Mouse (Mus musculus): Measurements from ENCODE around the gene Ppat. TPM values are rescaled to one million over a fixed set of nuclear protein-coding genes. Genes with fewer than 3 reads are reported as not detected.

Ppat gene
- total and polyA plus RNA-seq, 3 experiments, result 65.8 to 156 (median 118) TPM

DNA sequence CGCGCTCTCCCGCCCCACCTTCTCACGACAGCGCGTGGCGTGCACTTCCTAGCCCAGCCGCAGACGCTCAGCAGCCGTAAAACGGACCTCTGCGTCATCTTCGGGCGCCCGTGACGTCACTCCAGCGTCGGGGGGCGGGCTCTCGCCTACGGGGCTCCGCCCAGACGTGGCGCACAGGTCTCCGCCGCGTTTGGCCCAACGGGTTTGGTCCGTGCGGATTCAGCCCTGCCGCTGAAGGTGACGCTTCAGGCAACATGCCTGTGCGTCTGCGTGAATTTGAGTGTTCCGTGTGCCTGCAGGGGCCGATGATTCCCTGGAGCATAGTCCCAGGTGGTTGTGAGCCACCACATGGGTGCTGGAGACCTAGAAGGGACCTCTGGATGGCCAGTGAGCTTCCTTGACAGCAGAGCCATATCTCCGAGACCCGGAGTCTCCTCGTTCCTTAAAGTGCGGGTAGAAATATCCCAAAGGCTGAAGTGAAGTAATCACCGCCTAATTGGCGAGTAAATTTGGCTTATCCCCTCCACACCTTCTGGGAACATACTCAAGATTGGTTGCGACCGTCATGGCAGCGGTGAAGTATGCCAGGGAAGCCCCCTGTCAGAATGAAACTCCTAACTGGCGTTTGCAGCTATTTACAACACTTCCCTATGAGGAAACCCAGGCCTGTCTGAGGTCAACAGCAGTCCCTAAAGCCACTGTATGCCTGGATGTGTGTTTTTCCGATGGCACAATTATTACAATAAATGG, 45.8 kb downstream of the Ppat start, which contains the start of gene Aasdh (continued):
- TF ChIP-seq ZKSCAN1 (IDR thresholded peaks at IDR 0.05; ENCODE audit: borderline replicate concordance, low read depth, low read length) (no peak), E2F4 (IDR thresholded peaks at IDR 0.05; ENCODE audit: insufficient replicate concordance, low read depth, low read length) (no peak), MYC (IDR thresholded peaks at IDR 0.05; ENCODE audit: low read depth, low read length) (no peak; the same call in 1 of the 2 replicates), TBP (conservative IDR thresholded peaks at IDR 0.05; ENCODE audit: low read depth, low read length) (0 out of 2 replicates have a peak, but pooled peaks have one; percentile 15), IRF4 (IDR thresholded peaks at IDR 0.05; ENCODE audit: low read depth, low read length) (peak; percentile 59; the same call in 1 of the 2 replicates), HCFC1 (IDR thresholded peaks at IDR 0.05; ENCODE audit: low read depth, low read length) (peak; percentile 92), POLR2AphosphoS2 (IDR thresholded peaks at IDR 0.05; ENCODE audit: low read depth, low read length) (peak; percentile 91; the same call in 1 of the 2 replicates), NRF1 (IDR thresholded peaks at IDR 0.05; ENCODE audit: low read depth, low read length) (peak; percentile 66), ZNF384 (IDR thresholded peaks at IDR 0.05; ENCODE audit: low read depth, low read length) (no peak), MAX (IDR thresholded peaks at IDR 0.05; ENCODE audit: low read length) (peak; percentile 74; the same call in 1 of the 2 replicates), USF2 (conservative IDR thresholded peaks at IDR 0.05; ENCODE audit: low read depth, low read length) (no peak)

DNA sequence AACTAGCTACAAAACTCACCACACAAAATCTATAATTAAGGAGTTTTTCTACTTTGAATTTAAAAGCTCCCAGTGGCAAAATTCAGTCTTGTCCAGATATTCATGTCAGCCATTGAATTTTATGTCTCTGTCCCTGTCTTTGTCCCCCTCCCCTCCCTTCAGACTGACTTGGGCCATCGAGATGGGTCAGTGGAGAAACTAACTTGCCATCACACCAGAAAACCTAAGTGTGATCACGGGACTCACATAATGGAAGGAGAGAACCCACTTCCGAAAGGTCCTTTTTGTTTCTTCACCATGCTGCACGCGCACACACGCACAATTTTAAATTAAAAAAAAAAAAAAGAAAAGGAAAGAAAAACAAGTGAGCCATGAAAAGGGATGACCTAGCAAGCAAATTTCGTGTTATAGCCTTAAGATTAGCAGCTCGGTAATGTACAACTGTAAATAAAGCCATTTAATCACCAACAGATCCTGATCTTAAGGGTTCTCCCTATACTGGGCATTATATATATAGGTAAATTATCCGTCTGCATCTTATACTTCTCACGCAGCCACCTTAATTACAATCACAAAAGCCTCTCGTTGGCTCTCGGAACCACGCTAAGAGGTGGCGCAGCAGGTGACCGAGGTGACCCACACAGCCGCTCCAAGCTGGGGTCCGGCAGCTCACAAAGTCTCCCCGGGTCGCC, 46.5 kb downstream of the Ppat start:
- H3K27me3 ChIP-seq (replicated peaks), result no peaks in the 10 kb centered on the region
- no peaks in the 10 kb centered on the region for H3K79me2 ChIP-seq (replicated peaks; ENCODE audit: control insufficient read depth, extremely low read depth, insufficient read depth, poor library complexity, severe bottlenecking)
- H3K27ac ChIP-seq (ENCODE audit: insufficient read depth, low read depth), result no peak overlapping the region
- peak; percentile 31 for DNase-seq (ENCODE audit: extremely low read depth)
- dilution Hi-C loops (cut with MboI; ENCODE audit: extremely low pct_ligation_motif_present, extremely low pct_unique_long_range_greater_than_20kb, low sequenced_read_pairs) (no loop called here), in situ Hi-C loops (cut with MboI; ENCODE audit: low pct_ligation_motif_present, low pct_unique_long_range_greater_than_20kb, low sequenced_read_pairs) (no loop called here)
- peak overlapping the region; percentile 64 to 94 (median 73) for H3K4me3 ChIP-seq (replicated peaks in 1 of 3; ENCODE audit: low read depth in 2 of 3, low read length in 2 of 3, poor library complexity in 1 of 3)
- H3K9ac ChIP-seq (ENCODE audit: insufficient read depth, low read depth), result peak overlapping the region; percentile 66
- H3K4me2 ChIP-seq (ENCODE audit: insufficient read depth, low read depth, poor library complexity, severe bottlenecking), result peak overlapping the region; percentile 75
- H3K9me3 ChIP-seq (replicated peaks; ENCODE audit: low read length), result no peaks in the 10 kb centered on the region
- no peak for TF ChIP-seq ZMIZ1 (IDR thresholded peaks at IDR 0.05; ENCODE audit: low read depth, low read length)
- TF ChIP-seq ELF1 (IDR thresholded peaks at IDR 0.05; ENCODE audit: low read depth, low read length), result no peak
- TF ChIP-seq TCF12 (IDR thresholded peaks at IDR 0.05; ENCODE audit: low read depth, low read length), result no peak
- no peak for TF ChIP-seq JUN (IDR thresholded peaks at IDR 0.05; ENCODE audit: insufficient read depth, low read depth, low read length)
- peak; percentile 41; the same call in 1 of the 2 replicates for TF ChIP-seq MYC (IDR thresholded peaks at IDR 0.05; ENCODE audit: low read depth, low read length)
- no peak for TF ChIP-seq HCFC1 (IDR thresholded peaks at IDR 0.05; ENCODE audit: low read depth, low read length)
- no peak for TF ChIP-seq IRF4 (IDR thresholded peaks at IDR 0.05; ENCODE audit: low read depth, low read length)
- no peak for TF ChIP-seq EP300 (IDR thresholded peaks at IDR 0.05; ENCODE audit: low read length)
- no peak for TF ChIP-seq RCOR1 (conservative IDR thresholded peaks at IDR 0.05; ENCODE audit: low read depth, low read length)
- no peak for TF ChIP-seq USF2 (conservative IDR thresholded peaks at IDR 0.05; ENCODE audit: low read depth, low read length)
- TF ChIP-seq CTCF (conservative IDR thresholded peaks at IDR 0.05 in 1 of 2, IDR thresholded peaks at IDR 0.05 in 1 of 2; ENCODE audit: low read depth in 2 of 2, low read length in 2 of 2), result no peak
- TF ChIP-seq MEF2A (IDR thresholded peaks at IDR 0.05; ENCODE audit: borderline replicate concordance, low read depth, low read length), result no peak
- no peak for TF ChIP-seq POLR2AphosphoS2 (IDR thresholded peaks at IDR 0.05; ENCODE audit: low read depth, low read length)
- no peak for TF ChIP-seq PAX5 (IDR thresholded peaks at IDR 0.05; ENCODE audit: low read length)
- TF ChIP-seq MXI1 (IDR thresholded peaks at IDR 0.05; ENCODE audit: low read depth, low read length), result no peak
- no peak for TF ChIP-seq SIN3A (IDR thresholded peaks at IDR 0.05; ENCODE audit: low read length)
- peak; percentile 57; the same call in 1 of the 2 replicates for TF ChIP-seq ZNF384 (IDR thresholded peaks at IDR 0.05; ENCODE audit: low read depth, low read length)
- TF ChIP-seq ZKSCAN1 (IDR thresholded peaks at IDR 0.05; ENCODE audit: borderline replicate concordance, low read depth, low read length), result no peak
- TF ChIP-seq JUND (conservative IDR thresholded peaks at IDR 0.05; ENCODE audit: low read depth, low read length), result no peak
- TF ChIP-seq CHD1 (IDR thresholded peaks at IDR 0.05; ENCODE audit: low read depth, low read length), result peak; percentile 86; the same call in 1 of the 2 replicates
- no peak for TF ChIP-seq ZC3H11A (IDR thresholded peaks at IDR 0.05; ENCODE audit: low read depth, low read length)
- no peak for TF ChIP-seq E2F4 (IDR thresholded peaks at IDR 0.05; ENCODE audit: insufficient replicate concordance, low read depth, low read length)
- no peak for TF ChIP-seq USF1 (IDR thresholded peaks at IDR 0.05; ENCODE audit: low read depth, low read length)
- TF ChIP-seq BHLHE40 (IDR thresholded peaks at IDR 0.05; ENCODE audit: low read depth, low read length), result peak; percentile 62
- TF ChIP-seq MAZ (IDR thresholded peaks at IDR 0.05; ENCODE audit: low read depth, low read length), result no peak
- peaks cover 0 to 11% of the 10 kb centered on the region in 2 experiments; a peak in 1 of 4 replicates for H3K4me1 ChIP-seq (ENCODE audit: control insufficient read depth in 1 of 2, insufficient read depth in 2 of 2)
- H3K36me3 ChIP-seq (replicated peaks in 1 of 2; ENCODE audit: control insufficient read depth in 1 of 2, insufficient read depth in 1 of 2, low read length in 1 of 2), result peaks cover 9 to 30% of the 10 kb centered on the region in 2 experiments
